Mouse (Mus musculus) gastrocnemius, postnatal 36 days (tissue): ENCODE measurements around the gene Cetn4. TPM values are rescaled to one million over a fixed set of nuclear protein-coding genes. Genes with fewer than 3 reads are reported as not detected.

Source experiments
- DNase-seq, 2 experiments: peaks; one replicate each; pipeline ENCODE4 v3.0.0; 2022
- intact Hi-C: fragments of 180-260 bp; cut with DNase I; formaldehyde crosslinking; loops from one replicate; pipeline ENCODE4 v1.15.1; 2025
- total RNA-seq, 2 experiments: library from RNA; stranded (reverse); gene quantifications; 2 replicates each; pipeline ENCODE4 v1.2.3; 2021

The Cetn4 gene
- total RNA-seq, 2 experiments from 2014 or later, result 0.72 TPM; not detected in 1

- DNase-seq, result no peak
- intact Hi-C loops, result no loop called here
Observed at GRCm38 (mm10) chr3:37303392-37304139, 8.9 kb downstream of the Cetn4 start.

DNA sequence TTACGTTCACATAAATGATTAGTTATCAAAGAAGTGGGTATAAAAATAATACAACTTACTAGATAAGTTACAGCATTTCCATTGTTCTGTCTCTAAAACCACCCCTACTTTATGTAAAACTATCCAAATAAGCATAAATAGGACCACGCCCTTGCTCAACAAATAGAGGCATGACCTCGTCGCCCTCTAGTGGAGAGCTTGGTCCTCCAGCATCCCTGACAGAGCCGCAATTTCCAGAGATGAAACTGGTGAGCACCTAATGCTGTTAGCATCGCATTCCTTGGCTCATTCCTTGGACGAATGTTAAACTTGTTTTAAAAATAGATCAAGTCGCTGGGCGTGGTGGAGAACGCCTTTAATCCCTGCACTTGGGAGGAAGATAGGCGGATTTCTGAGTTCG is 9.8 kb downstream of the Cetn4 start:
- DNase-seq, result no peak
- intact Hi-C loops, result no loop called here

DNA sequence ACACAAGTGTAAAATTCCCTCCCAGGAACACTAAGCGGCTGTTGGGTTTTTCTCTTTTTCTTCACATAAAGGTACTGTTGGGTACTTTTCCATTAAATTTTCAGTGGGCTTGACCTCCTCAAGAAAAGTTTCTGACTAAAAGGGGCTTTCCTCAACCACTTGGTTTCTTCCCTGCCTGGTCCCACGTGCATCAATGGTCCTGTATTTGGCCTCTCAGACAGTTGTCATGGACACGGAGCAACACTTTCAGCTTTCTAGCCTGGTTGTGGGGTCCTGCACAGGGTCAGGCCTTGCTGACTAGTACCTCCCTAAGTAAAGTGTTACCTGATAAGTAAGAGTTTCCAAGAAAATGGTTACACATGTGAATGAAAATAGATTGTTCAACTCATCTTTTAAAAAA is 13.0 kb downstream of the Cetn4 start:
- no peak for DNase-seq
- intact Hi-C loops, result no loop called here

DNA sequence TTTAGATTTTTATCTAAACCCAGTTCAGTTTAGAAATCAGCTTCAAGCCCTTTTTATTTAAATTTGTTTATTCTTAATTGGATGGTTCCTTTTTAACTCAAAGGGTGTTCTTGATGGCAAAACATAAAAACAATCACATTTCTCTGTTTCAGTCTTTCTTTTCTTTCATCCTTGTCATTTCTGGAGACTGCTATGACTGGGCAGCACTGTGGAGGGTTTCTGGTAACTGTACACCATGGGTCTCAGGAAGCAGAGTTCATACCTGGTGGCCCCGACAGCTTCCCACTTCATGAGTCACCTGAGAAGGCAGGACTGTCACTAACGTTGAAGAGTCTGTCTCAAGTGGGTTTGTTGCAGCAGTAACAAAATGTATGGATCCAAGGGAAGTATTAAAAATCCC is 19.9 kb downstream of the Cetn4 start:
- intact Hi-C loops, result no loop called here
- DNase-seq, result no peak

DNA sequence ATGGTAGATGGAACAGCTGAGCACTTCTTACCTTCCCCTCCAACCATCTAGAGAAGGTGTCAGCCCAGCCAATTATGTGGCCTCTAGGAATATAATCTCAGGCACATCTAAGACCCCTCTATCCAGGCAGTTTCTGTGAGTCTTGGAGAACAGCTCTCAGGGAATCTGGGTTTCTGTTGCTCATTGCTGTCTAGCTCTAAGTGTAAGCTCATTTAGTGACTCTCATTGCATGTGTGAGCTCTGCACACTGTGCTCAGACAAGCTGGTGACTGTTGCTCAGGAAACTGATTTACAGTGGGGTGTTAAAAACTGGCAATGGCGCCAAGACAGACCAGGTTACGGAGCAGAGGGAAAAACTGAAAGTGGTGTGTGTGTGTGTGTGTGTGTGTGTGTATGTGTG is 20.6 kb downstream of the Cetn4 start:
- intact Hi-C loops, result no loop called here
- no peak for DNase-seq

GRCm38 (mm10) chr3:37290881-37291541 is 21.5 kb downstream of the Cetn4 start:
- no peak for DNase-seq
- intact Hi-C loops, result no loop called here

DNA sequence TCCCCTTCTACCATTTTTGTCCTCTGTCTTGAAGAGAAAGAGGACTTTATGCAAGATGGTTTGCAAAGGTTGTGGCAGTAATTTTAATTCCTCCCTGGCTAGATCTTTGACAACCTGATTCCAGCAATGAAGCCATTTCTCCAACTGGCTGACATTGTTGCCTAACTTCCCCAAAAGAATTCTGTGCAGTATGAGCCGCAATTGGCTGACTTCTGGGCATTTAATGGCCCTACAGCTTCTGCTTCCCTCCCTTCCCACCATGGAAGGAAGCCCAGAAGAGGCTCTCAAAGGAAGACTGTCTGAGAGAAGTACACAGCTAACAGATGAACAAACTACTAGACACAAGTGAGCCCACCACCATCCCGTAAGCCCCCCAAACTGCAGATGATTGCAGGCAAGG is 23.3 kb downstream of the Cetn4 start:
- no peak for DNase-seq
- intact Hi-C loops, result no loop called here

- intact Hi-C loops, result no loop called here
Observed at GRCm38 (mm10) chr3:37283234-37283633, 29.3 kb downstream of the Cetn4 start.

GRCm38 (mm10) chr3:37282299-37282922 is 30.1 kb downstream of the Cetn4 start:
- DNase-seq, result no peak
- intact Hi-C loops, result no loop called here

More at GRCm38 (mm10) chr3:37283234-37283633, 29.3 kb downstream of the Cetn4 start:
- DNase-seq, result no peak

DNA sequence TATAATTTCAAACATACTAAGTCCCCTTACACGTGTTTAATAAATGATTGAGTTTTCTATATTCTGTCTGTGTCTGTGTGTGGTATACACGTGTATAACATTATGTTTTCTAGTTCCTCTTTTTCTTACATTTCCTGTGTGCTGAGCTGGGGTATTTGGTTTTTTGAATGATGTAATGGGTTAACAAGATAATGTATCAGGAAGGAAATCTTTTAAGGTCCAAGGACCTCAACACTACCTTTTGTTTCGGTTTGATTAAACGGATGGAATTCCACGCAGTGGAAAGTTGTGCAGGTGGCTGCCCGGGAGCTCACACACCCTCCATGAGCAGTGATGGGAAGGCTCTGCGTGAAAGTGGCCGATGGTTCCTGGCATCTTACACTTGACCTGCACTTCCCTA is 31.6 kb downstream of the Cetn4 start:
- DNase-seq, result no peak
- intact Hi-C loops, result no loop called here

DNA sequence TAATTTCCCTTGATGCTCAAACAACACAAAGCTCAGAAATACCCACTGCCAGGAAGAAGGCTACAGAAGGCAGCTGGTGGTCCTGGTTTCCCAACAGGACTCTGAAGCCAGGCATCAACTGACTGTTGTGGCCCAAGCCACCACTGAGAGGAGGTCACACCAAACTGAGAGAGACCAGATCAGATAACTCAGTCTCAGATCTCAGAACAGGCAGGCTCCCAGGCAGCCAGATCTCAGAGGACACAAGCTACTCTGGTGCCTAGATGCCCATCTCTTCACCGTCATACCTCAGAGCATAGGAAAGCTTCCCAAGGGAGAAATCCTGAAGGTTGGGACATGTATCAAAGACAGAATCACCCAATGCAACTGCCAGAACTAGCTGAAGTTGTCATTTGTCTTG is 32.3 kb downstream of the Cetn4 start:
- DNase-seq, result no peak
- intact Hi-C loops, result no loop called here

DNA sequence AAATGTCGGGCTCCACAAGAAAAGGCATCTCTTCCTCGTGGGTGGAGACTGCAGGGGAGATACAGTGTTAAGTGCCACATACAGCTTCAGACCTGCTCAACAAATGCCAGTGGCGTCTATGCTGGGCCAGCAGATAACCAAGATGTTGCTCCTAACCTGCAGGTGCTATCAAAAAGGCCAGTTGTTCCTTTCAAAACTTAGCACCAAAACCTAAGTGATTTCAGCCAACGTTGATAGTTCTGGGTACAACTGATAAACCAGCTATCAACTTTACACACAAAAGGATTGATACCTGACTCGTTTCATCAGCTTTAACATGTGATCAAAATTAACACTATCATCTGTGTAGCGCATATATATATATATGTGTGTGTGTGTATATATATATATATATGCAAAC is 37.8 kb downstream of the Cetn4 start:
- intact Hi-C loops, result no loop called here

DNA sequence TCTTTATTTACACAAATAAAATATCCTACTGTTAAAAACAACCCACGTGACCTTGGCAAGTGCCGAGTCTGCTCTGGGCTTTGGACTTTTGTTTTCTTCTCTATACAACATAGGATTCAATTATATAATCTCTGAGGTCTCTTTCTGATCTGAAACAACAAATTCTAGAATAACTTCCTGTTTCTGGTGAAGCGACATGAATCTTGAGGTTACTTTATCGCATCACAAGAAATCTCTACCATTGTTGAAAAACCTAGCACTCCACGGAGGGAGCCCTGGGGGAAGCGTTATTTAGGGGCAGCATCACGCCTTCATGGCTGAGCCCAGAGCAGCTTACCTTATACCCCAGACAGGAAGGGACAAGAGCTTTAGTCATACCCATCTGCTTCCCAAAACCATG is 39.4 kb downstream of the Cetn4 start:
- intact Hi-C loops, result no loop called here
- DNase-seq, result no peak

More for the DNA sequence above, 37.8 kb downstream of the Cetn4 start:
- no peak for DNase-seq

- peak in 1 of 2 experiments; percentile 18 for DNase-seq
- intact Hi-C loops, result no loop called here
Observed at GRCm38 (mm10) chr3:37271209-37271608, 41.3 kb downstream of the Cetn4 start.

DNA sequence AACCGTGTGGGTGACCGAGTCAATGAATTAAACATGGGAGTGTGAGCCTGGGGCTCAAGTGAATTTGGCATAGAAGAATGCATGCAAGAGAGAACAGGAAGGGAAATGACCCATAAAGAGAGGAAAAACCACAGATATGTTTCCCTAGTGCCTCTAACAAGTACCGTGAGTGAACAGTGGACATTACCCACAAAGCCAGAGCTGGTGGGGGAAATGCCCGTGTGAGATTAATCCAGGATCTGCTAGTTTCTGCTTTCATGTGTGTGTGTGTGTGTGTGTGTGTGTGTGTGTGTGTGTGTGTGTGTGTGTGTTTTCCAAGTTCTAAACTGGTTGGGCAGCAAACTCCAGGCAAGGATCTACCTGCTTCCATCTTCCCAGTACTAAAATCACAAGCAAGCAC is 42.6 kb downstream of the Cetn4 start:
- DNase-seq, result no peak
- intact Hi-C loops, result no loop called here

- DNase-seq, result no peak
- intact Hi-C loops, result no loop called here
Observed at GRCm38 (mm10) chr3:37268338-37268737, 44.2 kb downstream of the Cetn4 start.

GRCm38 (mm10) chr3:37259331-37259999 is 53.0 kb downstream of the Cetn4 start:
- intact Hi-C loops, result no loop called here
- no peak for DNase-seq

GRCm38 (mm10) chr3:37257776-37258175 is 54.7 kb downstream of the Cetn4 start:
- no peak for DNase-seq
- intact Hi-C loops, result no loop called here
